Mouse (Mus musculus) heart, adult 9 months (tissue): ENCODE measurements at regions not wholly inside any gene's neighbourhood (a gene's known extent, or its start where the extent isn't known, plus 50 kb on each side); places are given as distances from the start of the nearest gene placed in this dataset.

Experiments
- DNase-seq, 2 experiments: peaks; one replicate each; pipeline ENCODE4 v3.0.0; 2022; ENCODE audit warnings: low spot score in 2 of 2

GRCm38 (mm10) chr12:16016621-16017020 is 199.9 kb upstream of the Trib2 start:
- DNase-seq: peak in 1 of 2 experiments; percentile 44

GRCm38 (mm10) chr12:16015596-16015995 is 198.9 kb upstream of the Trib2 start:
- DNase-seq: no peak

DNA sequence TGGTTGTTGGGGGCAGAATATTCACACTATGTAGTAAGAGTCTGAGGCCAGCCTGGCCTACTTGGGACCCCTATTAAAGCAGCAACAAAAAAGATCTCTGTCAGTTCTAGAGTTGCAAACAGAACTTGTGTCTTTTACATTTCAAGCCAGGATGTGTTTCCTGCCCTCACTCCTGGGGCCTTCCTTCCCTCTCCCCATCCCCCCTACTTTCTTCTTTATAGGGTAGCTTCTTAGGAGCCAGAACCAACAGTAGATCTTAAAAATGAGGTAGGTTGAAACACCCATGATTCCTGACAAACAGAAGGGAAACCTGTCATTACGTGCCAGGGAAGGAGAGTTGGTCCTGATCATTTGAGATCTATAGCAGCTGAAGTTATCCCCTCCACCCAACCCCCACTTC is 198.0 kb upstream of the Trib2 start:
- no peak for DNase-seq

- DNase-seq: no peak
Measured at GRCm38 (mm10) chr12:16013861-16014630, 197.3 kb upstream of the Trib2 start.

DNA sequence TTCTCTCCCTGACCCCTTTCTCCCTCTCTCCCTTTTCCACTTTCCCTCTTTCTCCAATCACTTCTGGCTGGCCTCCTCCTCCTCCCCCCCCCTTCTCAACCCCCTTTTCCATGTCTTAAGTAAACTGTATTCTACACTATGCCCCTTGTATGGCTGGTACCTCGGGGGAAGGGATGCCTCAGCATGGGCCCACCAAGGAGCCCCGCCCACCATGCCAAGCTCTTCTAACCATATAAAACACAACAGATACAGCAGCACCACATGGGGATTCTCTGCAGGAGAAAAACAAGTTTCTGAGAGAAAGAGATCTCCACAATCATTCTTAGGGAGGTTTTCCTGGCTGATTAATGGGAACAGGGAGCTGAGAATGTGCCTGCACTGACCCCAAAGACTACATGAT is 196.6 kb upstream of the Trib2 start:
- DNase-seq: no peak

GRCm38 (mm10) chr12:16012081-16012480 is 195.4 kb upstream of the Trib2 start:
- no peak for DNase-seq

DNA sequence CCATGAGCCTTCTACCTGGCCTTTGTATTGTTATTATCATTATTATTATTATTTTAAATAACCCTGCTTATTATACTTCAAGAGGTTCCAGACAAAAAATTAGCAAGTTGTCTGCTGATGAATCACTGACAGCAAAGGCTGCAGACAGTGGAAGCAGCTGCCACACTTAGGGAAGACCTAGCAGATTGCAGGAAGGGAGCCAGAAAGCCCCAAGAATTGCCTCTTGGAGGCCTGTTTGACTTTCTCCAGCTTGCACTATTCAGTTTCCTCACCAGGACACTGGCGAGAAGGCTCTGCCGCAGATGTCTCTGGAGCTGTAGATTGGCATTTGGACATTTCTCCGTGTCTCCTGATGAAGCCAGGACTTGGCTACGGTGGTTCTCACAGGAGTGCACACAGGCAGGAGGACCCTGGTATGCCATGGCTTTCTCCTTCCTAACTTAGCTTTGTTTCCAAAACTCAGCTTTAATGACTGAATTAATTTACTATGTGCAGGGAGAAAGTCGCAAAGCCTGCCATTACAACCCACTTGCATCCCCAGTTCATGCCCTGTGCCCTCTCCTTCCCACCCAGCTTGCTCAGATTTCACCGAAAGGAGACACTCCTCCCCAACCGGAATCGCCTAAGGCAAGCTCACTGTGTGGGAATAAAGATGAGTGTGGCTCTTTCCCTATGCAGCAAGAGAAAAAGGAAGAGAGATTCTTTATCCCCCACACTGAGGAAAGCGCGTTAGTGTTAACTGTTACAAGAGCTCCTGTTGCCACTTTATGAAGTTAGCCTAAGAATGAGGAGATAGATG is 193.3 kb upstream of the Trib2 start:
- no peak for DNase-seq

DNA sequence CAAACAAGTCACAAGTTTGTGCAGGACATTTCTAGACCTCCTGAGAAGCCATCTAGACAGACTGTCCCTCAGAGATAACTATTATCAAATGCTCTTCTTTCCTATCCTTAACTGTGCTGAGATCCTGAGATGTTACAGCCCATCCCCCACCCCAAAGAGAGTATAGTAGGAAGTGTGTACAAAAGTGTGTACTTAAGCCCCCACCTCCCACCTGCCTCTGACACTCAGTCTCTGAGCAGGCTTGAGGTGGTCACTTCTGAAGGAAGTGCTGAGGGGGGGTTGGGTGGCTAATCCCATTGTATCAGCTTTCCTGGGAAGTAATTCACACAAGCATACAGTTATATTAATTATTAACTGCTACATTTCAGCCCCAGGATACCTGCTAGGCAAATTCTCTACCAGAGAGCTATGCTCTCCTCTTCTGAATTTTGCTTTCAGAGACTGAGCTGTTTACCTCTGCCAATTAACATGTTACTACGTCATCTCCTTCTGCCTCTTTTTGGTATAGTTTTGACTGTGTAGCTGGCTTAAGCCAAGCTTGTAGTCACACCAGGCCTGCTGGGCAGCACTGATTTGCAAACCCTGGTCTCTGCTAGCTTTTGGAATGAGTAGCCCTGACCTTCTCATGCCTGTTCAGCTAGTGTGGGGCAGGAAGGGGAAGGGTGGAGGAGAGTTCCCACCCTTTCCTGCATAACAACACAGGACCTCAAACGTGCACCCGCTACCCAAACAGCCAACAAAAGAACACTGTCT is 192.2 kb upstream of the Trib2 start:
- peak; percentile 77 to 86 for DNase-seq

GRCm38 (mm10) chr12:16008261-16008660 is 191.5 kb upstream of the Trib2 start:
- DNase-seq: no peak

- peak; percentile 42 to 75 for DNase-seq
Measured at GRCm38 (mm10) chr12:16006688-16007087, 190.0 kb upstream of the Trib2 start.

DNA sequence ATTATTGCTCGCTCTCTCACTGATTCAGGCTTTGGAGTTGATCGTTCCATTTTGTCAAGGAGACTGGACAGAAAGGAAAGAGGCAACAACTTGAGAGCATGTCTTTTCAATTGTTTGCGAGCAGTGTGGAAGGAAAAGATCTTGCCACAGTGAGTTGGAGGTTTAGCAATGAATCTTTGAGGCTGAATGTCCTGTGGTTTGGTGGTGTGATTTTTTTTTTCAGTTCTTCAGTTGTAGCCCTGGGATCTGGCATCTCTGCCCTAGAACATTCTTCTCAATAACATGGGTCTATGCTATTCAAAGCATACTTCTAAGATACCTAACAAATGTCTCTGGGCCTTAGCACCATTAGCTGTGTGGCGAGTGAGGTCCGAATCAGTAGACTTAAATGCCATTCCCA is 189.6 kb upstream of the Trib2 start:
- no peak for DNase-seq

GRCm38 (mm10) chr12:16001811-16002210 is 185.1 kb upstream of the Trib2 start:
- DNase-seq: no peak

- peak in 1 of 2 experiments; percentile 61 for DNase-seq
Measured at GRCm38 (mm10) chr12:16001225-16001624, 184.5 kb upstream of the Trib2 start.

DNA sequence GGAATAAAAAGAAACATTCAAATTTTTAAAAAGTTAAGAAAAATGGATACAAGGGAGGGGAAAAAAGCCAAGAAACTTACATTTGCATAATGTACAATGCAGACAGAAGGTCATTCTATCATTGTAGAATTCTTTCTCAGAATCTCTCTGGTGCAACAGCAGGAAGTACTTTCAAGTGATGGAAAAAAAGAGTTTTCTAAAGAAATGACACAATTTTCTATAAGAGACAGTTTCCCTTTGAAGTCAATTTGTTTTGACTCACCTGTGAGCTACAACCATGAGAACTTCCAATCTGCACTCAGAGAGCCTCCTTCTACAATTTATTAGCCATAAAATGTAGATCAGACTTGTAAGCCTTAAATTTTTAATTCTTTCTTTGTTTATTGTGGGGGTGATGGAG is 181.6 kb upstream of the Trib2 start:
- no peak for DNase-seq

- no peak for DNase-seq
Measured at GRCm38 (mm10) chr12:15993866-15994265, 177.1 kb upstream of the Trib2 start.

DNA sequence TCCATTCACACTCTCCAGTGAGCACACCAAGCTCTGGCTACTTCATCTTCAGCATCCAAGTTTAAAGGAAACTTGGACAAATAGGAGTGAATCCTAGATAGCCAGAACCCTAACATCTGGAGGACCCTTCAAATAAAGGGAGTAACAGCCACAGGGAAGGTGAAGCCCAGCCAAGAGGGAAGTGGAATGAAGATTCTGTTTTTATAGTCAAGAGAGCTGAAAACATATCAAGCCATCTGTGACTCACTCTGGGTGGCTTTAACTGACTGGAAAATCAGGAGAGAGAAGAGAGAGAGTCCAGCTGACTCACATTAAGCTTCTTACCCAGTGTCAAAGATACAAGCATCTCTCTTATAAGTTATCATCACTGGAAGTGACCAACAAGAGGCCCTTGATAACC is 169.6 kb upstream of the Trib2 start:
- no peak for DNase-seq

DNA sequence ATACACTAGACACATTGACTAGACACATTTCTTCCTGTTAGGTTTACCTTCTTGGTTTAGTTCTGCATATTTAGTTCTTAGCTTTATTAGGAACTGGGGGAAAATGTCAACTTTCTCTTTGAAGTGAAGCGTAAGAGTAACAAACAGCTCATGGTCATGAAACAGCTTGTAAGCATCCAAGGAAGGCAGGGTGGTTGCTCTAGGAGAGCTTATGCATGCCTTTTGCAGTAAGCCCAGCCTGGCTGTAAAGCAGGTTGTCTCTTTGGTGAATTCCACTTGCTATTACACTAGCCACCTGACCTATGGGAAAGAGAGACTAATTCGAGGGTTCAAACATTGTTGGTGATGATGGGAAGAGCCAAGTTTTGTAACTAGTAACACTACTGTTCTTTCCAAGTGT is 168.9 kb upstream of the Trib2 start:
- DNase-seq: no peak

DNA sequence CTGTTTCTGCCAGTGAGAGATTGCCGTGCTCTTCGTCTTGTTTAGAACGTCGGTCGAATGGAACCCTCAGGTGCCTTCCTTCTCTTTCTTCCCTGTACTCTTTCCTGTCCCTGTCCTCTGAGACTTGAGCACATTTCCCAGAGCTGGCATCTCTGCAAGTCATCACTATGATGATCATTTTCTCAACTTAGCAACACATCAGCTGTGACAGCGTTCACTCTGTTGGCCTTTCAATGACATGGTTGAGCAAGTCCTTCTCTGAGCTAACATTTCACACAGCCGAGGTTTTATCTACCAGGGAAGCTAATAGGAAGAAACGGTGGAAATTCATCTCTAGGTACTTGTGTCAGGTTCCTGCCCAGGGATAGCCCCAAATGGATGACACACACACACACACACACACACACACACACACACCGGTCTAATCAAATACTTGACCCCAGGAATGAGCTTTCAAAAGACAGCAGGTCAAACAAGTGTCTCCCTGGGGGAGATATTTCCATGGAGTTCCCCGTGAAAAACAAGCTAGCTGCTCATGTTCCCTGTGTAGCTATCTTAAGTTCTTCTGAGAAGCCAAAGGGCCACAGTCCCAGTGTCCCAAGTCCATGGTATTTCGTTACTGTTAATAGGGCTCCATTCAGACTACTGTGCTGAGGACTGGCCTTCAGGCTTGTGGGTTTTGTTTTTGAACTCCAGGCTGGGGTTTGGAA is 167.0 kb upstream of the Trib2 start:
- DNase-seq: no peak

DNA sequence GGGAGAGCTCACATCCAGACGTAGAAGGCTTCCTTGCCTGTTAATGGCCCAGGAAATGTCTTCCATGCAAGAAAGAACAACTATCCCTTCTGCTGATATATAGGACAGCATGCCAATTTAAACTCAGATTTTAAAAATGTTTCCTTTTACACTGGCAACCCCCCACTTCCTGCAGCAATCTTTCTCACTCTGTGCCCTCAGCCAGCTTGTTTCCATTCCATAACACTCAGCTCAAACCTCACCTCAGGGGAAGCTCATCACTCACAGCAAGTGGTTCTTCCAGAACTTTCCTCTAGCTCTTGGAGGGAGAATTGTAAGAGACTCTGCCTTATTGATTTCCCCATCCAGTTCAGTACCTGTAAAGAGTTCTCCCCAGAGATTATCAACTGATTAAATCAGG is 165.0 kb upstream of the Trib2 start:
- DNase-seq: no peak

DNA sequence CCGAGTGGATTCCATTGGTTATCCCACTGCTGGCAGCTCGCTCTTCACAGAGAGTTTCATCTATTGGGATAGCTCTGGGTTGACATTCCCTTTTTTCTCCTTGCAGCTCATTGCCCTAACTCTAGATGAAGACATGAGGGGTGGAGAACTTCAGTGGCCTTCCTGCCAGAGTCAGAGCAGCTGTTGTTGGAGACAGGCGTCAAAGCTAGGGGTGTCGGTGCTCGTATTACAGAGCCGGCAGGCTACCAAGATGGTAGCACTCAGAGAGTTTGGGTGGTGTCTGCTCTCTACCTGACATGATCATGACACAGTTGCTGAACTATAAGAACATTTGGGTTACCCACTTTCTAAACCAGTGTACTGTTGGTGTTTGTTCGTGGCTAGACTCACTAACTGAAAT is 162.5 kb upstream of the Trib2 start:
- DNase-seq: no peak

- no peak for DNase-seq
Measured at GRCm38 (mm10) chr12:15971786-15972185, 155.1 kb upstream of the Trib2 start.

GRCm38 (mm10) chr12:15970262-15970661 is 153.5 kb upstream of the Trib2 start:
- no peak for DNase-seq
